Mouse (Mus musculus) cortical plate, adult 2 months (tissue): ENCODE results near the gene Izumo4.

ENCODE experiments used
- CTCF ChIP-seq: fragments of 200-500 bp; IDR thresholded peaks from 2 replicates; pipeline ENCODE4 v1.5.1; 2011; ENCODE audit warnings: mild to moderate bottlenecking, control low read depth, low read length; ENCODE audit not compliant: insufficient read depth; ENCODE audit errors: extremely low read depth
- POLR2A ChIP-seq: fragments of 200-500 bp; IDR thresholded peaks from 2 replicates; pipeline ENCODE4 v1.6.1; 2011; ENCODE audit warnings: mild to moderate bottlenecking, low read length, control low read depth; ENCODE audit not compliant: insufficient read depth; ENCODE audit errors: extremely low read depth

DNA sequence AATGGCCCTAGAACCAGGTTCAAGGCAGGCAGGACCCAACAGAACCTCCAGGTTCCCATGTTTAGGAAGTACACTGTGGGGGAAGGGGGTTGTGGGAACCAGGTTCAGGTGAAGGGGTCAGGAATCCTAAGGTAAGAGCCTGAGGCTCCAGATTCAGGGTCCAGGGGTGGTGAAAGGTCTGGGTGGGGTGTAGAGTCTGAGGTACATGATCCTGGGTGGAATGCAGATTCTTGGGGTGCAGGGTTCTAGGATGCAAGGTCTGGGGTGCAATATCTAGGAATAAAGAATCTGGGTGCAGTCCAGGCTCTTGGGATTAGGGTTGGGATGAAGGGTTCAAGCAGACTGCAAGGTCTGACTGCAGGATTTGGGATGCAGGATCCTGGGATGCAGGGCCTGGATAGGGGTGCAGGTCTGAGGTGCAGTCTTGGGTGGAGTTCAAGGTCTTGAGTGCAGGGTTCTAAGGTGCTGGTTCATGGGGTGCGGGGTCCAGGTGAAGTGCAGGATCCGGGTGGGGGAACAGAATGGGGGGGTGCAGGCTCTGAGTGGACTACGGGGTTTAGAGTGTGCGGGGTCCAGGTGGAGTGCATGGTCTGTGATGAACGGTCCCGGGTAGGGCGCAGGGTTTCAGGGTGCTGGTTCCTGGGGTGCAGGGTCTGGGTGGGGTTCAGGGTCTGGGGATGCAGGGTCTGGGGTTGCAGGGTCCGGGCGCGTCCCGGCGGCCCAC is 46.4 kb upstream of the Izumo4 start:
- TF ChIP-seq CTCF = no peak
- TF ChIP-seq POLR2A = no peak
